22 mouse cellular contexts compared by ENCODE assay signal in the genomic region with DNA sequence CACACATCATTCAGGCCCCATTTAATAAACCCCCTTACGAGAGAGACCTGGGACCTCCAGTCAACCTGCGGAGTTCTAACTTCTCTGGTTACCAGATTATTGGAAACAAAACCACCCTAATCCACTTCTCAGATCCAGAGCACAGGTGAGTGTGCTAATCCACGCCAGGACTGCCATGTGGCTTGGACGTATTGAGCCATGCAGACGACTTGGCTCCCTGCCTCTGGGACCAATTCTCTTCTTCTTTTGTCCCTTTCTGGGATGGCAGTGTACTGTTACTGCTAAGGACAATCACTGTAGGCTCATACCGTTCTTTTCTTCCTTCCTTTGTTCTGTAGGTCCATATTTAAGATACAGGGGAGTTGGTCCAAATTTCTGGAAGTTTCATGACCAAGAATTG.
DNase-seq lines count a peak whose midpoint lies in the region; ATAC-seq and TF ChIP-seq lines count a peak whose summit lies in the region.
"Had no signal": no experiment of that assay in that cellular context is flagged by ENCODE, and none has a peak within 500 bp of the region (broad histone marks: within the 10 kb centered on the region; RNA-seq: fewer than 3 reads in every experiment).

No protein-coding gene starts in this region.

- H3K27me3 ChIP-seq in cerebellum, adult 2 months (ENCODE audit: control insufficient read depth, insufficient read depth, low read length), result no peaks in the 10 kb centered on the region
- no peaks in the 10 kb centered on the region for H3K27me3 ChIP-seq in embryonic facial prominence, embryonic 14.5 days (replicated peaks; ENCODE audit: control insufficient read depth, insufficient read depth, low read length)
- no peaks in the 10 kb centered on the region for H3K27me3 ChIP-seq in embryonic facial prominence, embryonic 10.5 days (replicated peaks; ENCODE audit: low read depth, poor library complexity, severe bottlenecking)
- H3K27me3 ChIP-seq in intestine, embryonic 14.5 days (replicated peaks; ENCODE audit: control insufficient read depth, insufficient read depth, low read length), result no peaks in the 10 kb centered on the region
- H3K27me3 ChIP-seq in intestine, embryonic 16.5 days (replicated peaks; ENCODE audit: control insufficient read depth, insufficient read depth, low read length), result no peaks in the 10 kb centered on the region
- H3K27me3 ChIP-seq: CH12.LX; embryonic facial prominence, embryonic 13.5 days; forebrain, embryonic 13.5 days; forebrain, embryonic 15.5 days; Patski had no signal

- TF ChIP-seq CTCF in cerebellum, adult 2 months (IDR thresholded peaks at IDR 0.05; ENCODE audit: borderline replicate concordance, insufficient read depth, low read depth, low read length), result no peak

- H3K9ac ChIP-seq in embryonic facial prominence, embryonic 14.5 days (ENCODE audit: low read depth, low read length), result no peak overlapping the region
- no peak overlapping the region for H3K9ac ChIP-seq in intestine, embryonic 14.5 days (ENCODE audit: low read length)
- no peak overlapping the region for H3K9ac ChIP-seq in intestine, embryonic 16.5 days (ENCODE audit: low read depth, low read length)
- H3K9ac ChIP-seq: embryonic facial prominence, embryonic 13.5 days; forebrain, embryonic 13.5 days; forebrain, embryonic 15.5 days; forebrain, postnatal 0 days had no signal

- H3K36me3 ChIP-seq in embryonic facial prominence, embryonic 14.5 days (ENCODE audit: control insufficient read depth, insufficient read depth, low read length), result no peaks in the 10 kb centered on the region
- H3K36me3 ChIP-seq in embryonic facial prominence, embryonic 10.5 days (replicated peaks), result peaks cover under 1% of the 10 kb centered on the region; the same call in 1 of the 2 replicates
- H3K36me3 ChIP-seq in intestine, embryonic 14.5 days (ENCODE audit: control insufficient read depth, insufficient read depth, low read length), result no peaks in the 10 kb centered on the region
- no peaks in the 10 kb centered on the region for H3K36me3 ChIP-seq in intestine, embryonic 16.5 days (ENCODE audit: control insufficient read depth, insufficient read depth, low read length)
- H3K36me3 ChIP-seq: G1E had no signal

- peaks cover 4% of the 10 kb centered on the region; the same call in 1 of the 2 replicates for H3K4me1 ChIP-seq in cerebellum, adult 2 months (ENCODE audit: control insufficient read depth, insufficient read depth, low read length)
- no peaks in the 10 kb centered on the region for H3K4me1 ChIP-seq in embryonic facial prominence, embryonic 14.5 days (ENCODE audit: control insufficient read depth, insufficient read depth, low read length)
- H3K4me1 ChIP-seq in embryonic facial prominence, embryonic 10.5 days, result no peaks in the 10 kb centered on the region
- H3K4me1 ChIP-seq in intestine, embryonic 14.5 days (replicated peaks; ENCODE audit: control insufficient read depth, insufficient read depth, low read length), result no peaks in the 10 kb centered on the region
- H3K4me1 ChIP-seq in intestine, embryonic 16.5 days (ENCODE audit: control insufficient read depth, insufficient read depth, low read length), result no peaks in the 10 kb centered on the region
- H3K4me1 ChIP-seq: embryonic facial prominence, embryonic 13.5 days; forebrain, embryonic 13.5 days; forebrain, embryonic 15.5 days had no signal

- no peak for TF ChIP-seq POLR2A in cerebellum, adult 2 months (IDR thresholded peaks at IDR 0.05; ENCODE audit: borderline replicate concordance, insufficient read depth, low read length)

- no peak overlapping the region for H3K4me2 ChIP-seq in embryonic facial prominence, embryonic 14.5 days (ENCODE audit: low read depth, low read length)
- H3K4me2 ChIP-seq in intestine, embryonic 14.5 days (ENCODE audit: low read length), result no peak overlapping the region
- no peak overlapping the region for H3K4me2 ChIP-seq in intestine, embryonic 16.5 days (ENCODE audit: low read depth, low read length)
- H3K4me2 ChIP-seq: embryonic facial prominence, embryonic 13.5 days; forebrain, embryonic 13.5 days; forebrain, embryonic 15.5 days had no signal

- ATAC-seq in cerebellum, adult (ENCODE audit: insufficient number of reproducible peaks, low FRiP score, low TSS enrichment), result no peak
- peak; percentile 53; the same call in 1 of the 2 replicates for ATAC-seq in embryonic facial prominence, embryonic 14.5 days (ENCODE audit: low read depth)
- ATAC-seq in intestine, embryonic 14.5 days (replicated peaks; ENCODE audit: low FRiP score, low TSS enrichment, low read depth), result no peak
- ATAC-seq in intestine, embryonic 16.5 days, result no peak
- ATAC-seq: activated CD4-positive, CD25-positive, alpha-beta regulatory T cell, adult 4 months; CD4-positive, CD25-positive, alpha-beta regulatory T cell, adult 4 months; forebrain, embryonic 13.5 days; forebrain, embryonic 15.5 days; forebrain, postnatal 0 days; Patski had no signal

- WGBS in cerebellum, adult 2 months, result 41% methylated on average over 6 of the region's 6 CpGs
- 73% methylated on average over 6 of the region's 6 CpGs for WGBS in embryonic facial prominence, embryonic 14.5 days
- WGBS in embryonic facial prominence, embryonic 10.5 days, result 76% methylated on average over 6 of the region's 6 CpGs
- WGBS in intestine, embryonic 14.5 days, result 89% methylated on average over 6 of the region's 6 CpGs
- 86% methylated on average over 6 of the region's 6 CpGs for WGBS in intestine, embryonic 16.5 days

- H3K9me3 ChIP-seq in embryonic facial prominence, embryonic 14.5 days (ENCODE audit: control insufficient read depth, low read length), result no peaks in the 10 kb centered on the region
- H3K9me3 ChIP-seq in embryonic facial prominence, embryonic 10.5 days, result no peaks in the 10 kb centered on the region
- no peaks in the 10 kb centered on the region for H3K9me3 ChIP-seq in intestine, embryonic 14.5 days (ENCODE audit: control insufficient read depth, low read length)
- H3K9me3 ChIP-seq in intestine, embryonic 16.5 days (ENCODE audit: control insufficient read depth, low read length), result no peaks in the 10 kb centered on the region
- H3K9me3 ChIP-seq: embryonic facial prominence, embryonic 13.5 days; forebrain, embryonic 13.5 days; forebrain, embryonic 15.5 days had no signal

- H3K27ac ChIP-seq in cerebellum, adult 2 months (ENCODE audit: insufficient read depth, low read length), result 0 out of 2 replicates have a peak overlapping the region, but pooled peaks have one; percentile 29
- H3K27ac ChIP-seq in embryonic facial prominence, embryonic 14.5 days (replicated peaks; ENCODE audit: low read depth, low read length), result no peak overlapping the region
- no peak overlapping the region for H3K27ac ChIP-seq in embryonic facial prominence, embryonic 10.5 days (replicated peaks)
- H3K27ac ChIP-seq in intestine, embryonic 14.5 days (ENCODE audit: low read depth), result no peak overlapping the region
- H3K27ac ChIP-seq in intestine, embryonic 16.5 days (ENCODE audit: low read length), result no peak overlapping the region
- H3K27ac ChIP-seq: embryonic facial prominence, embryonic 13.5 days; forebrain, embryonic 13.5 days; forebrain, embryonic 15.5 days had no signal

- DNase-seq in cerebellum, adult 2 months, result peak in 1 of 2 experiments; percentile 36
- DNase-seq in cerebellum, adult 9-10 months, result no peak
- peak; percentile 50 to 61 for DNase-seq in cerebellum, postnatal 14 days
- peak; percentile 32 for DNase-seq in embryonic facial prominence, embryonic 14.5 days (ENCODE audit: low spot score)
- DNase-seq in embryonic facial prominence, embryonic 10.5 days (ENCODE audit: low spot score), result no peak
- DNase-seq in intestine, embryonic 14.5 days (ENCODE audit: low spot score), result peak; percentile 6
- DNase-seq: adrenal gland, adult 8-10 months; adrenal gland, postnatal 14 days; adrenal gland, postnatal 36 days; B cell, adult 2 months; cerebellum, adult 11 months; forebrain, postnatal 0 days had no signal

- no peak overlapping the region for H3K4me3 ChIP-seq in cerebellum, adult 2 months (replicated peaks; ENCODE audit: insufficient read depth, low read depth, low read length)
- H3K4me3 ChIP-seq in embryonic facial prominence, embryonic 14.5 days (ENCODE audit: low read depth, low read length), result no peak overlapping the region
- H3K4me3 ChIP-seq in embryonic facial prominence, embryonic 10.5 days, result no peak overlapping the region
- no peak overlapping the region for H3K4me3 ChIP-seq in intestine, embryonic 14.5 days (ENCODE audit: low read depth, low read length)
- no peak overlapping the region for H3K4me3 ChIP-seq in intestine, embryonic 16.5 days (ENCODE audit: low read length)
- H3K4me3 ChIP-seq: embryonic facial prominence, embryonic 13.5 days; forebrain, embryonic 13.5 days; forebrain, embryonic 15.5 days had no signal

Comparison
In these comparisons a context has a peak if more than half of its experiments do, and no peak if none do; other contexts are left out.
1. DNase-seq: peak in cerebellum, postnatal 14 days (2 of 2), embryonic facial prominence, embryonic 14.5 days (single experiment) and intestine, embryonic 14.5 days (single experiment); none in cerebellum, adult 9-10 months (single experiment) and embryonic facial prominence, embryonic 10.5 days (single experiment).